Mouse (Mus musculus) heart, adult 2 months (tissue): Measurements from ENCODE around the gene Rfpl4.
"Not testable (repeated sequence)": the region's sequence is repeated elsewhere in the genome, so short reads cannot be mapped to it uniquely, and the experiment has no call there.

ENCODE experiments used
- CTCF ChIP-seq: fragments of 200-600 bp; IDR thresholded peaks from 2 replicates; pipeline ENCODE4 v1.8.1; 2022; ENCODE audit warnings: antibody characterized with exemption, mild to moderate bottlenecking, moderate library complexity
- EP300 ChIP-seq: fragments of 200-500 bp; IDR thresholded peaks from 2 replicates; pipeline ENCODE4 v1.6.1; 2011; ENCODE audit warnings: low read depth, low read length, control low read depth; ENCODE audit not compliant: insufficient read depth
- POLR2A ChIP-seq: fragments of 200-500 bp; IDR thresholded peaks from 2 replicates; pipeline ENCODE4 v1.6.1; 2011; ENCODE audit warnings: mild to moderate bottlenecking, low read depth, low read length, control low read depth; ENCODE audit not compliant: insufficient read depth

DNA sequence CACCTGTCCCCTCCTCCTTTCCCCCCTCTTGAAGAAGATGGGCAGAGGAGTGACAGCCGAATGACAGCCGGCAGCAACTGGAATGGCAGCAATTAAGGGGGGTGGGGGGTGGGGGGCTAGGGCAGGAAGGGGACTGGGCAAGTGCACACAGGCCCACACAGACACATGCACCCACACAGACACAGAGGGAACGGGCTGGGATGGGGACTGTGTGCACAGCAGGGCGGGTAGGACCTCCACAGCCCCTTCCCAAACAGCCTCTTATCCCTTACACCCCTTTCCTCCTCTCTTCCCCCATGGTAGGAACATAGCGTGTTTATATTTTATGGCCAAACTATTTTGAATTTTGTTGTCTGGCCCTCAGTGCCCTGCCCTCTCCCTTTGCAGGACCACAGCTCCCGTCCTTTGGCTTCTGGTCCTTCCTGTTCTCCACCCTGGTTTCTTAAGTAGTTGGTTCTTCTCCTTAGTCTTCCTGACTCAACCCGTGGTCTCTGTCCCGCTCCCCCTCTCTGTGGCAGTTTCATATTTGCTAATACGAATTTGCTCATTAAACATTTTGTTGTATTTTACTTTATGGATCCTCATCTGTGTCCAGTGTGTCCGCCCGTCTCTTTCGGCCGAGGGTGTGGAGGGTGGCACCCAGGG, 37.3 kb downstream of the Rfpl4 start:
- TF ChIP-seq CTCF, POLR2A, EP300: not testable (repeated sequence)
